Mouse (Mus musculus) naive thymus-derived CD4-positive, alpha-beta T cell, adult 2 months (primary cell): Measurements from ENCODE around the gene Itpr2.

Experiments
- DNase-seq: peaks from one replicate; pipeline ENCODE4 v3.0.0-alpha.2; 2011; ENCODE audit warnings: low read depth

Gene Itpr2

DNA sequence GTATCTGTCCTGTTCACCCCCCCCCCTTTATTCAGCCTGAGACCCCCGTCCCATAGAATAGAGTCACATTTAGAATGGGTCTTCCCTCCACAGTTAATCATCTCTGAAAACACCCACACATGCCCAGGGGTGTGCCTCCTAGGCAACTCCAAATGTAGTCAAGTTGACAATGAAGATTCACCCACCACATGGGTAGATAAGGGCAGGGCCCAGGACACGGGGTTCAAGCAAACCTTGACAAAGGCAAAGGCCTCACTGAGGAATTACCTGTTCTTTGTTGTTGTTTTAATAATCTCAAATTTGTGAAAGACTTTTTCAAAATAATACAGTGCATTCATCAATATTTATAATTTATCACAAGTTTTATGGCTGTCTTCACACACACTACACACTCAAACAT lies 2.4 kb upstream of the Itpr2 start:
- DNase-seq: no peak

DNA sequence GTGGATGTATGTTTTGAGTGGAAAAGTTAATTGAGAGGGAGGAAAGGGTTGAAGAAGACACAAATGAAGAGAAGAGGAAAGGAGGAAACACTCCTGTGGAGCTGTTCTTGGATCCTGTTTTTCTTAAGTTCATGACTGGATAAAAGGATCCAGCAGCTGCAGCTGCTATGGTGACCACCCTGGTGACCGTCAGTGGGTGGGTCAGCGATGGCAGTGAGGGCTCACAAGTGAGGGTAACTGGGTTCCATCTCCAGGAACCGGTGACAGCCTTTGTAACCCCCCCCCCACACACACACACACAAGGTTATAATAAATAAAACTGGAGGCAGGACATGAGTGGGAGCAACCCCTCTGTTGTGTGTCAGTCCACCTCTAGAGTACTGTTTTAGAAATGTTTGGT lies 833 bp upstream of the Itpr2 start:
- no peak for DNase-seq

DNA sequence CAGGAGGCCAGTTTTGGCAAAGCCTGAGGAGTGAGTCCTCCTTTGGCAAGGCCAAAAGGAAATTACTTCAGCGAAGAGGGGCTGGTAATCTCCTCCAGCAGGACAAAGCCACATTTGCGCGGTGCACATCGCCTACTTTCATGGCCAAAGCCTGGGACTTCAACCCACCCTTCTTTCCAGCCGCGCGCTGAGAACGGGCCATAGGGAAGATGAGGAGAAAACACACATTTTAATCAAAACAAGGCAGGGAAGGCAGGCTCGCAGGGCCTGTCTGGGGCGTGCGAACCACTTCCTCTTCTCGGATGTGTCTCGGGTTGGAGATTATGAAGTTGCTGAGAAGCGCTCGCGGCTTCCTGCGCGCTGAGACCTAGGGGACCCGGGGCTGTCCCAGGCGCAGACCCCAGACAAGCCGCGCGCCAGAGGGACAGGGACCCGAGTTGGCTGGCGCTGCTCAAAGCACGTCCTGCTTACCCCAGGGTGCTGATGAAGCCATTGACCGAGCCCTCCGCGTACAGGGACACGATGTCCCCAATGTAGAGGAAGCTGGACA lies 632 bp downstream of the Itpr2 start:
- peak; percentile 76 for DNase-seq

DNA sequence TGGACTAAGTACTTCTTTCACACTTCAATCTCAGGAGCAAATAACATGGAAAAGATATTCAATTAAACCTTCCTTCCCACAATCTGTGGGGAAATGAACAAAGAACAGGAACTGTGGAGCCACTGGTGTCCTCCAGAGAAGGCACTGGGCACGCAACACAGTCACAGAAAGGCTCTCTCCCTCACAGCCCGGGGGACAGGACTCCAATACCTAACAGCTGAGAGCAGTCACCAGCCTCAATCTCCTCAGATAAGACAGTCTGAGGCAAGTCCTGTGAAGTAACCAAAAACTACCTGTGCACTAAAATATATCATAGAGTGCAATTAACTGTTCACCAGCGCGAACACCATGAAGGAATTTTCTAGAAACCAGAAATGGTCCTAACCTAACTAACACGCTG lies 1.3 kb downstream of the Itpr2 start:
- no peak for DNase-seq

DNA sequence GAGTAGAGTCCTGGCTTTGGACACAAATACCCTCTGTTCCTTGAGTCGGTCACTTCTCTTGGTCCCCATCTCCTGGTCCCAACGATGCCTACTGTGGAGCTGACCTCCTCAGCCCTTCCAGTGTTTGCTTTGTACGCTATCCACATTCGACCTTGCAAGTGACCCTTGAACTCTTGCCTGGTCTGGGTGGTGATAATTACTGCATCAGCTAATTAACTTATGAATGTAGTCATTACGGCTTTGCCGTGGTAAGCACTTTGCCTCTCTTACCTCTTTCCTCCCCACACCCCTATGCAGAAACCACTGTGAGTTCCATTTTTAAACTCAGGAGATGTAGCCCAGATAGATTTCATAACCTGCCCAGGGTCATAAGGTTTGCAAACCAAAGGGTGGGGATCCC lies 1.8 kb downstream of the Itpr2 start:
- no peak for DNase-seq

DNA sequence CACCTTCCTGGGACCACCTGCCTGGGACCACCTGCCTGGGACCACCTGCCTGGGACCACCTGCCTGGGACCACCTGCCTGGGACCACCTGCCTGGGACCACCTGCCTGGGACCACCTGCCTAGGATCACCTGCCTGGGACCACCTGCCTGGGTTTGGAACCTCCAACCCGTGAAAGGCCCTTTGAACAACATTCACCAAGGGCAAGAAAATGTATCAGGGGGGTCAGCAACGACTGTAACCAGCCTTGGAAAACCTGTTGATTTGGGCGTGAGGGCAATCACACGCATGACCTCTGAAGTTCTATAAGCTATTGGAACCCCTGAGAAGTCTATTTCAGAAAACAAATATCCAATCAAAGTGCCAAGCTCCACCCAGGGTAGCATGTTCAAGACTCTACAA lies 2.5 kb downstream of the Itpr2 start:
- DNase-seq: no peak

DNA sequence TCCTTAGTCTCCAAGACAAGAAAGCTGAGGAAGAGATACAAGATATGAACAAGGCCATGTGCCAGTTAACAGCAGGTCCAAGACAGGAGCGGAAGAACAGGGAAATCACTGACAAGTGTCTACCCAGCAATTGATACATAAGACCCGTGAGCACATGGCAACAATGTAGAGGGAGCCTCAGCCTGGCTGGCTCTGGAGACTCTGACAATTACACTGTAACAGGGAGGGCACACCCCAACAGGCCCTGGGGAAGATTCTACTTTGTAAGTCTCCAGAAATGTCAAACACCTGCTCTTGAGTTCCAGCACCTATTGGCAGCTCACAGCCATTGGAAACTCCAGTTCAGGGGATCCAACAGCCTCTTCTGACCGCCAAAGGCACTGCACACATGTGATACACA lies 3.6 kb downstream of the Itpr2 start:
- DNase-seq: no peak

DNA sequence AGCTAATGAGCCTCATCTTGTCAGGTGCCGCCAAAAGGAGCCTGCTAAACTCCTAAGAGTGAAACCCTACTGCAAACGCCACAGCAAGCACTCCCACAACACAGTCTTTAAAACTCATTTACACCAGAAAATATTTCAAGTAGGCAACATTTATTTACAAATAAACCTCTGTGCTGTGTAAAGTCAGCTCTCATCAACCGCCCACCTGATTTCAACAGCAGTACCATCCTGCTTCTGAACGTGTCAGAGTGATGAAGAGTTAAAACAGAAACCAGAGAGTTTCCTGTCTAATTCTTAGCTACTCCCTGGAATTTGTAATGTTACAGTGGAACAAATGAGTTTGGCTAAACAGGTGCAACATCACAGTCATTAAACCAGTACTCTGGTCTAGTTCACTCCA lies 4.2 kb downstream of the Itpr2 start:
- peak; percentile 53 for DNase-seq

DNA sequence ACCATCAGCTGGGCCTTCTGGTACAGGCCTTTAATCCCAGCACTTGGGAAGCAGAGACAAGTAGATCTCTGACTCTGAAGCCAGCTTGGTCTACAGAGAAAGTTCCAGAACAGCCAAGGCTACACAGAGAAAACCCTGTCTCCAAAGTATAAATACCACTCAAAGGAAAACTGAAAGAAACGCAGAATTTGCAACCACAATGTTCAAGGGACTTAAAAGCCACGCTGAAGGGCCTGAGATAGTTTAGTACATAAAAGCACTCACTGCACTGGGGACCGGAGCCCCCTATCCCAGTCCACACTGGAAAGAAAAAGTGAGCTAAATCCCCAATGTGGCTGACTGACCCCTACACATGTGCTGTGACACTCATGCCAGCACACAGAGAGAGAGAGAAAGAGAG lies 4.6 kb downstream of the Itpr2 start:
- peak; percentile 59 for DNase-seq

DNA sequence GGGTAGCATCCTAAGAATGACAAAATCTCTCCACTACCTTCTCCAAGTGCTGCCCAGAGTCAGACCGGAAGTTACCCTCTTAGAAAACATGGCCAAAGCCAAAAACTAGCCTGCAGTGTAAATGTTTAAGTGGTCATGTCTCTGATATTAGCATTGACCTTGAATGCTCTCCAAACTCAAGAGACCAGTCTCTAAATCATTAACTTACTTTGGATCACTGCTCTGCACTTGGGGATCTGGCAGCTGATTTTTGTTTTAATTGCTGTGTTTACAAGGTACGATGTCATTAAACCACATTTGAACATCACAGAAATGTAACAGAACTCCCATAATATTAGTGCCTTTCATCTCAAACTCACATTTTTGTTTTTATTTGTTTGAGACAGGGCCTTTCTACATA lies 10.3 kb downstream of the Itpr2 start:
- DNase-seq: no peak

DNA sequence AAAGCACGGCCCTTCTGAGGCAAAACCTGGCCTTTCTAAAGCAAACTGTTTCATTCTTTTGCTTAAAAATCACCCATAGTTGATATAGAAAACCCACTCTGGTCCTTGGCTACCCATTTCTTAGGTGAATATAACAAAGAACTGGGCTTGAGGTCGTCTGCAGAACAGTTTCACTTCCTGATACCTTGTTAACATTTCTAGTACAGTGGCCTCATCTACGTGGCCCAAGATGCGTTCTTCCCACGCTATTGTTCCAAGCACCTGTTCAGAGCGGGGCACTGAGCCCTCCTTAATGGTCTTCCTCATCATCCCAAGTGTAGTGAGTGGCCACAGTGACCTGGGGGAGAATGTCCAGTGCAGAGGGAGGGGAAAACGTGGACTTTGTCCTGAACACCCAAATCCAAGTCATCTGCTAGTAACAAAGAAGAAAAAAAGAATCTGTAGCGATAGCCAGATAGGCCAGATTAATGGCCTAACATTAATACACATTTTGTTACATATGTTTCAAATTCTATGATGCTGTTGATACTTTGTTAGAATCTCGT lies 11.5 kb downstream of the Itpr2 start:
- no peak for DNase-seq

DNA sequence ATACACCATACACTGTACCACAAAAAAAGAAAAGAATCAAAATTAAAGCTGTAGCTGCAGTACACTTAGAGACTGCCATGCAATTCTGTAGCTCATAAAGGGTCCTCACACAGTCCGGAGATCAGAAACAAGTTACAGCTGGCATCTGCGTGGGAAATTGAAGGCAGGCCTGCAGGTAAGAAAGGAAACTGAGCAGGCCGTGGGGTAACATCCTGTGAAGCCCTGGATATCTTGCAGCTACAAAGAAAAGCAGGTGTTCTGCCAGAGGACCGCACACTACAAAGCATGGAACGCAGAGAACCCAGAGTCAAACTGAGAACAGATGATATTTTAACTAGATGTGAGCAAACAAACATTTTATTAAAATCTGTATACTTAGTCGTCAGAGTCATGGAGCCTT lies 12.2 kb downstream of the Itpr2 start:
- peak; percentile 61 for DNase-seq

DNA sequence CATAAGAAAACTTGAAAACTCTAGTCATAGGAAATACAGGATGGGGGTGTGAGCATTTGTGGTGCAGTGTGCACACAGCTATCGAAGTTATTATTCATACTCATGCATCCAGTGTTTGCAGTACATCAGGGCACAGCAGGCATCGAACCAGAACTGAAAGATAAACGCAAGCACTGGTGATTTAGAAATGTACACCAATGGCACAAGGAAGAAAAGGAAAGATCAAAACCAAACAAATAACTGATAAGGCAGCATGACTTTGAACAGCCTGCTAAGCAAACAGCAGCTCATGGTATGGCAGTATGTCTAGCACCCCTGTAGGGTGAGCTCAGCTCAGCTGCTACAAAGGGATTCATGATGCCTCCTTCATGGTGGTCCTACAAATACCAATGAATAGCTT lies 13.3 kb downstream of the Itpr2 start:
- DNase-seq: no peak

DNA sequence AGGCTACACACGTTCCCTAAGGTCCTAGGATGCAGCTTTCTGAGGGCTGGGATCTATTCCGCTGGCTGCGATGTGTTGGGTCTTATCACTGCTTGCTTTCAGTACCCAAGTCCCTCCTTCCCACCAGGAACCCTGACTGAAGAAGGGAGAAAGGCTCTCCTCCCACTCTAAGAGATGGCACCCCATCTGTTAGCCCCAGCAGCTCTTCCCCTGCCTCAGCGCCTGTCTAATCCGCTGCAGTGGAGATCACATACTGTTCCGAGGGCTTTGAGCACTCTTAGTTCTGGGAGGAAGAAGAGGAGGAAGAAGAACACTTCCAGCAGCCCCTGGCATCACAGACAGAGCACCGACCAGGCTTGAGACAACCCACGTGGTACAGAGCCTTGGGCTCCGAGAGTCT lies 14.9 kb downstream of the Itpr2 start:
- no peak for DNase-seq

DNA sequence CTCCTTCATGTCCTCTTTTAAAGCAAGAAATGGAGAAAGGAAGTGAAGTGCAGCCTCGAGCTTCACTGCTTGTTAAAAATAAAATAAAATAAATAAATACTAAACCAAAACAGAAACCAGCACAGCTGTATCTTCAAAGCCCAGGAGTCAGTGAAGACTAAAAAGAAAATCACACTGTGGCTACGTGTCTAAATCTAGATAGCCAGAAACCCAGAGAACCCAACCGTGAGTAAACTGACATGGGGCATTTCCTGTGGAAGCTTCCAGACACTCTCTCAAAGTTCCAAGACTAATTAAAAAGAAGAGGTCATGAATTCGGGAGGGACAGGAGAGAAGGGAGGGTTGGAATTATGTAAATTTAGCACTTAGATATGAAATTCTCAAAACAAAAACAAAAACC lies 15.9 kb downstream of the Itpr2 start:
- DNase-seq: peak; percentile 50

DNA sequence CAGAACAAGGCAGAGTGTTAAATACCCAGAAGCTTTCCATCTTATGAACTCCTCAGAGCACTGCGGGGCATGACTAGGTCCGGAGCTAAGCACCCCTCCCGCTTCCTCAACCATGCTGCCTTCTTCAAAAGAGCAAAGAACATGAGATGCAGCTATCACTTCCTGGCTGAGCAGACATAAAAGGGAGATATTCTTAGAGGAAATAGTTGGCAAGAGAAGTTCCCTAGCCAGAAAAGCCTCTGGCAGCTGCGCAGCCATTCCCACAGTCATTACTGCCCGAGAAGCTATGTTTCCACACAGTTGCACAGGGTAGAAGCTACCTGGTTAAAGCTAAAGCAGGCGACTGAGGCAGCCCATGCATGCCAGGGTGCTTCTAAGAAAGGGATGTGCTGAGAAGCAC lies 20.6 kb downstream of the Itpr2 start:
- peak; percentile 69 for DNase-seq

DNA sequence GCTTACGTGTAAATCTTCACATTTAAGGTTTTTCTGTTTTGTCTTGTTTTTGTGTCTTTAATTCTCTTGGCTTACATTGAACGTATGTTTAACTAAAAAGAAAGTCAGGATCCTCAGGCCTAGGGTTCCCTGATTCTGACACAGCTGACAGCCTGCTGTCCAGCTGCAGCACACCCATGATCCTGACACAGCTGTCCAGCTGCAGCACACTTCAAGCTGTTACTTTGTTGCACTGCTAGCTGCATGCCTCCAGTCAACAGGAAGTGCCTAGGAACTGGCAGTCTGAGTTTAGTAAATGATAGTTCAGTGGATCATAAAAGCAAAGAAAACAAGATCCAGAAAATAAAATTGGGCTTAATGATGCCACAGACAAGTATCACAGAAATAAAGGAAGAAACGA lies 21.1 kb downstream of the Itpr2 start:
- DNase-seq: no peak

DNA sequence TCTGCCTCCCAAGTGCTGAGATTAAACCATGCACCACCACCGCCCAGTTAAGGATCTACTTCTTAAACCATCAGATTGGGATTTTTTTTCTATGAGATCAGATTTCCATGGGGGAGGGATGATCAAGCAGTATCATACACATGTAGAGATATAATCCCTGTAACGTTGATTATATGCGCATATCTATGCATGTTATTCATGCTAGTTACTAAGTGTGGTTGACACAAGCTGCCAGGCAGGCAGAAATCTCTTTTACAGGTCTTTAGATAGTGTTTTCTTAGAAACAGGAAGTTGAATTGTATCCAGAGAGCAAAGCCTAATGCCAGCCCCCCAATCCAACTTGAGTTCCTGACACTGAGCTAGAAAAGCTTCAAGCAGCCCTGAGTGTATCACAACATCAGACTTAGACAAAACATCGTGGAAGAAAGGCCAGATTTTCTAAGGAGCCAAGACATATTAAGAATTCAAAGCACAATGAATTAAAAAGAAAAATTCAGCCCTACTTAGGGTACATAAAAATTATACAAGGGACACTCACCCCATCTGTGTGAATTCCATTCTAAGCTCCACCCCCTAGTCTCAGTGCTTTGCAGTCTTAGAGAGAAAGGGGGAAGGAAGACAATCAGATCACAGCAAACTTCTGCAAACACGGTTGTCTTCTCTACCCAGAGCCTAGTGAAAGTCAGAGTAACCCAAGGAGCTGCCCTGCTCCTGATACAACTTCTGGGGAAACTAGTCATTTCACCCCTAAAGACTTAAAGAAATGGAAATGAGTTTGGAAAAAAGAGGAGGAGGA lies 22.9 kb downstream of the Itpr2 start:
- no peak for DNase-seq

DNA sequence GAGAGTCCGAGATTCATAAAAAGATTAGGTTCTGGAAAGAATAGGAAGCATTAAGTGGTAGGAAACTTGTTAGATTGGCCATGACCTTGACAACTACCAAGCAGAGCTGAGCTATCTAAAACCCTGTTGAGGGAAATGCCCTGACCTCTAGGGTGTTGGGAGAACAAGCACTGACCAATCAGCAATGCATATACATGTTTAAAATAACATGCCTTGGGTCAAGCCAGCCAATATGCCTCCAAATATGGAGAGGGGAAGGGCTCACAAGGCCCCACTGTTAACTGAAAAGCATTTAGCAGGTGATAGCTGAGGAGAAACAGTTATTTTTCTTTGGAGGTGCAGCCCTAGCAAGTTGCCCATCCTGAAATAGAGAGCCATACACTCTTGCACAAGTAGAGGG lies 25.2 kb downstream of the Itpr2 start:
- DNase-seq: no peak

DNA sequence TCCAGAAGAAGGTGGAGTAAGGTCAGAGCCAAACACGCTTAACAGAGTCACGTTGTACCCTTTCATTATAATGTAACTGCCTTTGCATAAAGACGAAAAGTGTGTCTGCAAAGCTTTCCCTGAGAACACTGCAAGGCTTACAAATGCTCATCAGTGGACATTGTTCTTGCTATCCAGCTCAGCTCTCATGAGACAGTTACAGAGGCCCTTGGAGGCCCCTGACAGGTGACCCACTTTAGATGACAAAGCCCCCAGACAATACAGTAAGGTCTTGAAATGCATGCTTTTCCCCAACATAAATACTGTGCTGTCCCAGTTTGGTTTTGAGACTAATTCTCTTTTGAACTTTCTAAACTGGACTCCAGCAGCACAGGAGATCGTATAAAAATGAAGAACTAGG lies 27.9 kb downstream of the Itpr2 start:
- no peak for DNase-seq

DNA sequence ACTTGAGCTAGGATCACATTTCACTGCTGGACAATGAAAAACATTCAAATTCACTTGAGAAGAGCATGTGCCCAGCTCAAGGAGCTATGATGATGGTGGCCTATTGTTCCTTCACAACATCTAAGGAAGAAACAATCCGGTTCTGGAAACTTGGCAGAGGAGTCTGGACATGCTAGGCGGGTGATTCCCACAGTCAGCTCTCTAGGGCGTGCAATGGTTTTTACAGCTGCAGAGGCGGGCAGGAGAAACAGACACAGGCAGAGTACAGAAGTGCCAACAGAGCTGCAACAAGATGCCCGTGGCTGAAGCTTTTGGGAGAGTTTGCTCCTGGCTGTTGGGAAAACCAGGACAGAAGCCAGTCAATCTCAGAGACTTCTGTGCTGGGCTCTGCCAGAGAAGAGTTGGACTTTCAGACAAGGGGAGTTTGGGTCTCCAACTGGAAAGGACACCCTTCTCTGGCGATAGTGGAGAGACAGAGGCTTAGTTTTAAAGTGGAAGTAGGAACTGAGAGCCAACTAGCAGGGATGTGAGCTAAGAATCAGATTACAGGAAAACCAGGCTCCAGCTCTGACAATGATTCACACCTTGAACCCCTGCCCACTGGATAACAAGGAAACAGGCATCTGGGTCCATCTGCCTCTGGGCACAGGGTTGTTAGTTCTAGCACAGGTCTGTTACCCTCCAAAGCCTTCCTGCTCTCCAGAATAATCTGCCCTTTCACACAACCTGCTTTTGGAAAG lies 28.6 kb downstream of the Itpr2 start:
- no peak for DNase-seq

DNA sequence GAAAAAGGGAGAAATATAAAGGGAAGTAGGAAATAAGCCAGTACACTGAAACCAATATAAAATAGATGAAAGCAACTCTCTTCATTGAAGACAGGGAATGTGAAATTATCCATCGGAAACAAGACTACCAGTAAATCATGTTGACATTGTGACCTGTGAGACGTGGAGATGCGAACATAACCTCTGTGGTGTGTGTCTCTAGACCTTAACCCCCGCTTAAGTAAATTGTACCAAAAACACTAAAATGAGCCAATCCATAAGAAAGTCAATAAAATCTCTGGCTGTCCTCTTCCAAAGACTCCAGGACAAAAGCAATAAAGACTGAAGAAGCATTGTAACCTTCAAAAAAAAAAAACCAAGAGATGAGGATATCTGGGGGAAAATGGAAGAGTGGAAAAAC lies 31.6 kb downstream of the Itpr2 start:
- no peak for DNase-seq

DNA sequence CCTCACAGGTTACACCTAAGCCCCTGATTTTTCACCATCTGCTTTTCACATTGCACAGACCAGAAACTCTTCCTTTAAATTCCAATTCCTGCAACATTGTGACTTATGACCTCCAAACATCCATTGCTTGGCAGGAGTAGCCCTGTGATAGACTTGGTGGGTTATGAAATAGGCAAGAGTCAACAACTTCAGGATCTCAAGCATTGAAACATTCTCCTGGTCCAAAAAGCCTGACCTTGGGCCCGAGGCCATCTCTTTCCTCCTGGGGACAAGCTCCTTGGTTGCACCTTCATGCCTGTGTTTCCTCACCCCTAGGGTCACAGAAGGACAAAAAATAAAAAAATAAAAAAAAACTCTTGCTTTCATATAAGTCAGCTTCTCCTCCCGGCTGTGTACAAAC lies 32.1 kb downstream of the Itpr2 start:
- no peak for DNase-seq
